Mouse (Mus musculus) kidney, embryonic 15.5 days (tissue): ENCODE data around the gene Wfdc21. TPM values are rescaled to one million over a fixed set of nuclear protein-coding genes. Genes with fewer than 3 reads are reported as not detected.

ENCODE experiments used
- ATAC-seq: fragments of 200-750 bp; cut with Nextera tagmentation; replicated peaks from 2 replicates; pipeline ENCODE4 v1.8.0; 2017; ENCODE audit warnings: moderate TSS enrichment; ENCODE audit not compliant: low FRiP score
- H3K27ac ChIP-seq: fragments of 300-500 bp; sonication (generic); 2 replicates; pipeline ENCODE4 v1.5.1; 2015; ENCODE audit warnings: mild to moderate bottlenecking, inconsistent platforms
- H3K27me3 ChIP-seq: fragments of 300-500 bp; sonication (generic); 2 replicates; pipeline ENCODE4 v1.6.1; 2015; ENCODE audit warnings: inconsistent platforms
- H3K36me3 ChIP-seq: fragments of 300-500 bp; sonication (generic); 2 replicates; pipeline ENCODE4 v1.6.1; 2015; ENCODE audit warnings: inconsistent platforms
- H3K4me1 ChIP-seq: fragments of 300-500 bp; sonication (generic); 2 replicates; pipeline ENCODE4 v1.6.1; 2015; ENCODE audit warnings: inconsistent platforms
- H3K4me2 ChIP-seq: fragments of 300-500 bp; sonication (generic); 2 replicates; pipeline ENCODE4 v1.6.1; 2015; ENCODE audit warnings: moderate library complexity, mild to moderate bottlenecking, inconsistent platforms
- H3K4me3 ChIP-seq: fragments of 300-500 bp; sonication (generic); replicated peaks from 2 replicates; pipeline ENCODE4 v1.5.1; 2015; ENCODE audit warnings: mild to moderate bottlenecking, inconsistent platforms
- H3K9ac ChIP-seq: fragments of 300-500 bp; sonication (generic); 2 replicates; pipeline ENCODE4 v1.6.1; 2015; ENCODE audit warnings: mild to moderate bottlenecking, inconsistent platforms
- H3K9me3 ChIP-seq: fragments of 300-500 bp; sonication (generic); replicated peaks from 2 replicates; pipeline ENCODE4 v1.6.1; 2016; ENCODE audit warnings: inconsistent platforms
- WGBS: fragments of 180-500 bp; shearing (Covaris S2); methylation state at CpG from one replicate; pipeline ENCODE4 v1.1.7; 2015; ENCODE audit warnings: mixed read lengths; 5-methylcytosine and 5-hydroxymethylcytosine counted together
- polyA plus RNA-seq: library from polyadenylated mRNA; unstranded; fragments of >200 nt; fragmentation: Nextera tagmentation; extraction: Ambion mirVana; gene quantifications from 2 replicates; pipeline ENCODE4 v1.2.1, GENCODE M21; 2015

The Wfdc21 gene
- polyA plus RNA-seq, 1 experiment from 2014 or later = 1.4 TPM

DNA sequence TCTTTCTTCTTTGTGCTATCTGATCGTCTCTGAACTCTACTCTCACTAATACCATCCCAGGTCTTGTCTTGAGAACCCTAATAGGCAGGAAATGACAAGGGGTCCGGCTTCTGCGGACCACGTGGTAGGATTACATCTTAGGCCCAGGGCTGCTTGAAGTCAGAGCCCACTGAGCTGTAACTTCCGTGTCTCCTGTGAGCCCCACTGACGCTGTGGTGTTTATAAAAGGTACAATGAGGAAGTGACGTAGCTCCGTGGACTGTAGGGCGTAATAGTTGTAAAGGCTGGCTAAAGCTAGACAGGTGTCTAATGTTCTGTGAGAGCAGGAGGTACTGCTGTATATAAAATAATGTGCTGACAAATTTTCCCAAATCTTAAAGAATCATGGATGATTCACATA, 20.6 kb downstream of the Wfdc21 start:
- H3K27me3 ChIP-seq = no peaks in the 10 kb centered on the region
- H3K9me3 ChIP-seq = no peaks in the 10 kb centered on the region
- H3K36me3 ChIP-seq = peaks cover 98% of the 10 kb centered on the region
- no peak for ATAC-seq
- no peak overlapping the region for H3K4me2 ChIP-seq
- no peak overlapping the region for H3K27ac ChIP-seq
- no peak overlapping the region for H3K9ac ChIP-seq
- 88% methylated on average over 9 of the region's 9 CpGs for WGBS
- H3K4me3 ChIP-seq = no peak overlapping the region
- no peaks in the 10 kb centered on the region for H3K4me1 ChIP-seq

DNA sequence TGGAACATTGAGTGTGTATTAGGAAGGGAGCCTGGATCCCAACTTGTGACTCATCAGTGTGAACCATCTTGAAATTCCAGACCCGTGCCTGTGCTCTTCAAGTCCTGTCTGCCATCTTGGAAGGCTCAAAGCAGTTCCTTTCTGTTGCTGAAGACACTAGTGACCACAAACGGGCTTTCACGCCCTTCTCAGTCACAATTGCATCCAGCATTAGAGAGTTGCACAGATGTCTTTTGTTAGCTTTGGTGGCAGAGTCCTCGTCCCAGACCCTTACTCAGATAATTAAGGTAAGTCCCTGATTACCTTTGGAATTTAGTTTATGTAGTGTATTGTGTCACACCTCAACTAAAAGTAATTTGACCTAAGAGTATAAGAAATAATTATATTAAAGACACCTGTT, 22.2 kb downstream of the Wfdc21 start:
- ATAC-seq = no peak
- H3K4me1 ChIP-seq = no peaks in the 10 kb centered on the region
- H3K36me3 ChIP-seq = peaks cover 98% of the 10 kb centered on the region
- H3K4me2 ChIP-seq = no peak overlapping the region
- no peaks in the 10 kb centered on the region for H3K9me3 ChIP-seq
- 90% methylated on average over 4 of the region's 4 CpGs for WGBS
- H3K27ac ChIP-seq = no peak overlapping the region
- H3K4me3 ChIP-seq = no peak overlapping the region
- no peak overlapping the region for H3K9ac ChIP-seq
- H3K27me3 ChIP-seq = no peaks in the 10 kb centered on the region

DNA sequence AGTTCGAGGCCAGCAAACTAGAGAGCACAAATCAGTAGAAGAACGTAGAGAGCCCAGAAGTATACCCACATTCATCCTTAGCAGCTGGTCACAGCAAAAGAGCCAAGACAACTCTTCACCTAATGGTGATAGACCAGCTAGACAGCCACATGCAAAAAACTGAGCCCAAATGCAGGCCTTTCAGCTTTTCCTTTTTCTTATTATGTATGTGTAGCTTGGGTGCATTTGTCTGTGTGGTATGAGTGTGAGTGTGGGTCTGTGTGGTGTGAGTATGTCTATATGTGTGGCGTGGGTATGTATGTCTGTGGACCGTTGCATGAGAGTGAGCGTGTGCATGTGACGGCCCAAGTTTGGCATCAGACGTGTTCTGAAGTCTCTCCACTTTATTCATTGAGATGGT, 24.3 kb downstream of the Wfdc21 start:
- Histone ChIP-seq H3K4me3 (no peak overlapping the region), H3K36me3 (peaks cover 97% of the 10 kb centered on the region), H3K4me1 (no peaks in the 10 kb centered on the region), H3K9me3 (no peaks in the 10 kb centered on the region), H3K27me3 (no peaks in the 10 kb centered on the region), H3K27ac (no peak overlapping the region), H3K4me2 (no peak overlapping the region), H3K9ac (no peak overlapping the region)
- whole genome bisulfite sequencing = 95% methylated on average over 7 of the region's 7 CpGs
- no peak for ATAC-seq

GRCm38 (mm10) chr11:83772341-83772740, 25.6 kb downstream of the Wfdc21 start:
- Histone ChIP-seq H3K27me3 (no peaks in the 10 kb centered on the region), H3K27ac (no peak overlapping the region), H3K4me3 (no peak overlapping the region), H3K4me1 (no peaks in the 10 kb centered on the region), H3K4me2 (no peak overlapping the region), H3K36me3 (peaks cover 97% of the 10 kb centered on the region), H3K9me3 (no peaks in the 10 kb centered on the region), H3K9ac (no peak overlapping the region)
- WGBS = 93% methylated on average over 6 of the region's 6 CpGs
- ATAC-seq = no peak

DNA sequence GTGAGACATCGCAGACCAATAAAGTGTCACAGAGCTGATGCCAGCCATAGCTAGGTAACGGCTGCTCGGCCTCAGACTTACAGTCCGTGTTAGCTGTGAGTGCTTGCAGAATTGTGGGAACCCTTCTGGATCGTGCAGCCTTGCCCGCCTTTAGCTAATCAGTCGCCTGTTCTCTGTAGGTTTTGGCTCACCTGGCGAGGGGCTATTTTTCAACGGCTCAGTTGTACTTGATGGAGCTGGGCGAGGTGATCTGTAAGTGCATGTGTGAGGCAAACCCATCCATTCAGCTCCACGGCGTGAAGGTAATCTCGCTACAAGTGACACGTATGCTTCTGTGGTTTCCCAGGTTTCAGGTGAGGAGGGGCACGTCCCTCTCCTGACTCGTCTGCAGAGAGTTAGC, 27.0 kb downstream of the Wfdc21 start:
- Histone ChIP-seq H3K9ac (no peak overlapping the region), H3K9me3 (no peaks in the 10 kb centered on the region), H3K4me3 (no peak overlapping the region), H3K27me3 (no peaks in the 10 kb centered on the region), H3K4me1 (no peaks in the 10 kb centered on the region), H3K4me2 (no peak overlapping the region), H3K36me3 (peaks cover 97% of the 10 kb centered on the region), H3K27ac (no peak overlapping the region)
- 91% methylated on average over 16 of the region's 16 CpGs for WGBS
- no peak for ATAC-seq

- H3K9ac ChIP-seq = no peak overlapping the region
- 93% methylated on average over 11 of the region's 11 CpGs for WGBS
- H3K27ac ChIP-seq = no peak overlapping the region
- ATAC-seq = no peak
- no peaks in the 10 kb centered on the region for H3K9me3 ChIP-seq
- peaks cover 97% of the 10 kb centered on the region for H3K36me3 ChIP-seq
- no peaks in the 10 kb centered on the region for H3K27me3 ChIP-seq
- H3K4me3 ChIP-seq = no peak overlapping the region
- no peak overlapping the region for H3K4me2 ChIP-seq
- H3K4me1 ChIP-seq = no peaks in the 10 kb centered on the region
Observed at GRCm38 (mm10) chr11:83774324-83774723, 27.6 kb downstream of the Wfdc21 start.

GRCm38 (mm10) chr11:83776798-83777197, 30.1 kb downstream of the Wfdc21 start:
- 92% methylated on average over 8 of the region's 8 CpGs for WGBS
- no peak overlapping the region for H3K4me3 ChIP-seq
- H3K27me3 ChIP-seq = no peaks in the 10 kb centered on the region
- no peak overlapping the region for H3K9ac ChIP-seq
- H3K36me3 ChIP-seq = peaks cover 99% of the 10 kb centered on the region
- H3K4me1 ChIP-seq = no peaks in the 10 kb centered on the region
- no peak overlapping the region for H3K4me2 ChIP-seq
- no peak overlapping the region for H3K27ac ChIP-seq
- no peaks in the 10 kb centered on the region for H3K9me3 ChIP-seq
- no peak for ATAC-seq

- ATAC-seq = no peak
Observed at GRCm38 (mm10) chr11:83783931-83784600, 37.3 kb downstream of the Wfdc21 start.

DNA sequence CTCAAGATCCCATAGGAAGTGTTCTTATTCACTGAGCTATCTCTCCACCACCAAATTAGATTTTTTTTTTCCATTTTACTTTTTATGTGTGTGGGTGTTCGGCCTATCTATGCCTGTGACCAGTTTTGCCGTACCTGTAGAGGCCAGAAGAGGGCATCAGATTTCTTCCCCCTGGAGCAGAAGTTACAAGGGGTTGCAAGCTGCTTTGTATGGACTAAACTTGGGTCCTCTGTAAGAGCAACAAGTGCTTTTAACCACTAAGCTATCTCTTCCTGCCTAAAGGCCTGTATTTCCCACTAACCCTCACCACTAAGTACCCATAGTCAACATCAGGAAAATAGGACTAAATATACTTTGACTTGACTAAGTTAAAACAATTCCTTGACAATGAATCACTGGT, 37.9 kb downstream of the Wfdc21 start:
- Histone ChIP-seq H3K27me3 (no peaks in the 10 kb centered on the region), H3K27ac (no peak overlapping the region), H3K4me1 (peaks cover 33% of the 10 kb centered on the region), H3K9me3 (no peaks in the 10 kb centered on the region), H3K4me2 (no peak overlapping the region), H3K4me3 (no peak overlapping the region), H3K9ac (no peak overlapping the region), H3K36me3 (peaks cover 38% of the 10 kb centered on the region)
- ATAC-seq = no peak
- 67% methylated on average over 2 of the region's 2 CpGs for WGBS

More at GRCm38 (mm10) chr11:83783931-83784600, 37.3 kb downstream of the Wfdc21 start:
- Histone ChIP-seq H3K9me3 (no peaks in the 10 kb centered on the region), H3K4me3 (no peak overlapping the region), H3K27ac (no peak overlapping the region), H3K9ac (no peak overlapping the region), H3K4me1 (peaks cover 29% of the 10 kb centered on the region), H3K27me3 (no peaks in the 10 kb centered on the region), H3K4me2 (no peak overlapping the region), H3K36me3 (peaks cover 44% of the 10 kb centered on the region)
- 82% methylated on average over 14 of the region's 14 CpGs for WGBS

DNA sequence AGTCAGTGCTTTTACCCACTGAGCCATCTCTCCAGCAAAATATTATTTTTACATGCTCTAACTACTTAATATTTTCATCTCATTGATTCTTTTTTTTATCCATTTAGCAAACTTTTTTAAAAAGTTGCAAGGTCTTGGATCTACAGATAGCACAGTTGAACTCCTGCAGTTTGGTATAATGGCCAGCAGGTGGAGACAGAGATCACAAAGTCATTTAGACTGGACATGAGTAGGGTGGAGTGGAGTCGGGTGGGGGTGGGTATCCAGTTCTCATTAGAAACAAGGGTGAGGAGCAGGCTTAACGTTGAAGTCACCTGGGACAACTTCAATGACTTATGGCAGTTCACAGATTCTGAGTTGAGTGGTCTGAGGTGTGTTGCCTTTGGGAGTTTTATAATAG, 38.6 kb downstream of the Wfdc21 start:
- H3K4me2 ChIP-seq = no peak overlapping the region
- 4% methylated on average over 2 of the region's 2 CpGs for WGBS

GRCm38 (mm10) chr11:83786835-83787234, 40.1 kb downstream of the Wfdc21 start:
- no peaks in the 10 kb centered on the region for H3K27me3 ChIP-seq
- H3K27ac ChIP-seq = peak overlapping the region; percentile 57
- peaks cover 17% of the 10 kb centered on the region for H3K36me3 ChIP-seq
- H3K4me1 ChIP-seq = peaks cover 33% of the 10 kb centered on the region
- H3K9me3 ChIP-seq = no peaks in the 10 kb centered on the region
- no peak overlapping the region for H3K4me2 ChIP-seq
- ATAC-seq = peak; percentile 57
- 45% methylated on average over 4 of the region's 4 CpGs for WGBS
- no peak overlapping the region for H3K4me3 ChIP-seq
- H3K9ac ChIP-seq = no peak overlapping the region

More for the DNA sequence above, 38.6 kb downstream of the Wfdc21 start:
- H3K4me3 ChIP-seq = no peak overlapping the region
- no peak overlapping the region for H3K27ac ChIP-seq
- peaks cover 31% of the 10 kb centered on the region for H3K36me3 ChIP-seq
- peaks cover 33% of the 10 kb centered on the region for H3K4me1 ChIP-seq
- no peaks in the 10 kb centered on the region for H3K27me3 ChIP-seq
- H3K9me3 ChIP-seq = no peaks in the 10 kb centered on the region
- no peak for ATAC-seq
- no peak overlapping the region for H3K9ac ChIP-seq

- H3K36me3 ChIP-seq = peaks cover 12% of the 10 kb centered on the region
- H3K4me2 ChIP-seq = no peak overlapping the region
- WGBS = 75% methylated on average over 15 of the region's 15 CpGs
- no peaks in the 10 kb centered on the region for H3K27me3 ChIP-seq
- peak overlapping the region; percentile 57 for H3K27ac ChIP-seq
- ATAC-seq = no peak
- peaks cover 39% of the 10 kb centered on the region for H3K4me1 ChIP-seq
- no peak overlapping the region for H3K4me3 ChIP-seq
- H3K9me3 ChIP-seq = no peaks in the 10 kb centered on the region
- no peak overlapping the region for H3K9ac ChIP-seq
Observed at GRCm38 (mm10) chr11:83787401-83788021, 40.8 kb downstream of the Wfdc21 start.
